Mouse (Mus musculus) kidney, adult 2 months (tissue): ENCODE results near the gene Gabarap. TPM values are rescaled to one million over a fixed set of nuclear protein-coding genes. Genes with fewer than 3 reads are reported as not detected.
"Not testable (repeated sequence)": the region's sequence is repeated elsewhere in the genome, so short reads cannot be mapped to it uniquely, and the experiment has no call there.

Experiments
- DNase-seq: peaks from one replicate; pipeline ENCODE4 v3.0.0; 2021
- H3K27ac ChIP-seq: fragments of 200-500 bp; 2 replicates; pipeline ENCODE4 v1.5.1; 2012; ENCODE audit warnings: low read depth, low read length, control low read depth, inconsistent platforms; ENCODE audit not compliant: insufficient read depth
- H3K27me3 ChIP-seq: fragments of 200-500 bp; replicated peaks from 2 replicates; pipeline ENCODE4 v1.6.1; 2012; ENCODE audit warnings: mild to moderate bottlenecking, moderate library complexity, low read length, inconsistent platforms; ENCODE audit not compliant: control insufficient read depth, insufficient read depth
- H3K36me3 ChIP-seq: fragments of 200-500 bp; 2 replicates; pipeline ENCODE4 v1.6.1; 2012; ENCODE audit warnings: mild to moderate bottlenecking, moderate library complexity, low read length, inconsistent platforms; ENCODE audit not compliant: control insufficient read depth, insufficient read depth
- H3K4me1 ChIP-seq: fragments of 200-500 bp; 2 replicates; pipeline ENCODE4 v1.6.1; 2011; ENCODE audit warnings: low read length; ENCODE audit not compliant: control insufficient read depth, insufficient read depth
- H3K4me3 ChIP-seq: fragments of 200-500 bp; 2 replicates; pipeline ENCODE4 v1.5.1; 2011; ENCODE audit warnings: mild to moderate bottlenecking, low read depth, low read length, control low read depth; ENCODE audit not compliant: insufficient read depth
- CTCF ChIP-seq: fragments of 200-500 bp; conservative IDR thresholded peaks from 2 replicates; pipeline ENCODE4 v1.5.1; 2011; ENCODE audit warnings: low read depth, mild to moderate bottlenecking, control low read depth, low read length, moderate library complexity, mixed read lengths; ENCODE audit not compliant: insufficient read depth, insufficient read length
- POLR2A ChIP-seq: fragments of 200-500 bp; IDR thresholded peaks from one replicate; pipeline ENCODE4 v1.6.1; 2011; ENCODE audit warnings: low read depth, low read length, control low read depth
- WGBS: fragments of 180-500 bp; shearing (Covaris S2); methylation state at CpG from one replicate; pipeline ENCODE4 v1.1.7; 2018; 5-methylcytosine and 5-hydroxymethylcytosine counted together
- polyA plus RNA-seq: library from polyadenylated mRNA; depleted of rRNA; stranded (reverse); fragments of >200 nt; gene quantifications from 2 replicates; pipeline ENCODE4 v1.2.3, GENCODE M21; 2012

Gabarap gene
- polyA plus RNA-seq, 1 experiment = 1,018 TPM

DNA sequence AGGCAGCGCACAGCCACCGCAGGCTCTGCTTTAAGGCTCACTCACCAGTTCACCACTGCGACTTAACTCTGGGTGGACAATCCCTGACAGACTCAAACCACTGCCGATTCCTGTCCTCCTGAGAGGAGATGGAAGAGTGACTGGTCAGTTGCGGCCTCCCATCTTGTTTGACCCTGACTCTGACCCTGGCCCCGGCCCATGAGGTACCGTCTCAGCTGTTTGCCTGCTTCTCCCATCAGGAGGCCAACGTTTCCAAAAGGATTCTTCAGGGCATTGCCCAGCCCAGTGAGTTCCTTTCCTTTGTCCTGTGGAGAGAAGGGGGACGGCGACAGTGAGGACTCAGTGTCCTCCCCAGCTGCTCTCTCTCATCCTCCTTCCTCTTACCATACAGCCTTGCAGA is 20.0 kb downstream of the Gabarap start:
- peaks cover 11% of the 10 kb centered on the region; the same call in 1 of the 2 replicates for H3K4me1 ChIP-seq
- peaks cover under 1% of the 10 kb centered on the region for H3K36me3 ChIP-seq
- no peaks in the 10 kb centered on the region for H3K27me3 ChIP-seq
- no peak overlapping the region for H3K27ac ChIP-seq
- WGBS = 82% methylated on average over 10 of the region's 10 CpGs
- no peak for TF ChIP-seq POLR2A
- no peak for TF ChIP-seq CTCF
- DNase-seq = no peak
- H3K4me3 ChIP-seq = no peak overlapping the region

DNA sequence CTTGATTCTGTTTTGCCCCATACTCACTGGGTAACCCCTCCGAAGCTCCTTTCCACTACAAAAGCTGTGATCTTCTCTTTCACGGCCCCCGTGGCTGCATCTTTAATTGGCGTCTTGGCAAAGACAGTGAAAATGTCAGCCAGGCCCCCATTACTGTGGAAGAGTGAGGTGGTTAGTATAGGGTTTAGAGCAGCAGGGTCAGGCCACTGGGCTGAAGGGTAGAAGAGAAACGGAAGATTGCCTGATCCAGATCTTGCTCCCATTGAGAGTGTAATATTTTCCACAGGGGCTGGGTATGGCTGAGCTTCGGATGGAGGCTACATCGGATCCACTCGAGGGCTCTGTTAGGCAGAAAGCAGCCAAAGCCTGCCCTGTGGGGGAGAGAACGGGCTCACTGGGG is 22.0 kb downstream of the Gabarap start:
- DNase-seq = no peak
- no peaks in the 10 kb centered on the region; the same call in none of the 2 replicates for H3K36me3 ChIP-seq
- H3K27me3 ChIP-seq = no peaks in the 10 kb centered on the region
- peaks cover 11% of the 10 kb centered on the region; the same call in 1 of the 2 replicates for H3K4me1 ChIP-seq
- no peak for TF ChIP-seq POLR2A
- no peak for TF ChIP-seq CTCF
- no peak overlapping the region for H3K27ac ChIP-seq
- H3K4me3 ChIP-seq = no peak overlapping the region
- 86% methylated on average over 9 of the region's 9 CpGs for WGBS

DNA sequence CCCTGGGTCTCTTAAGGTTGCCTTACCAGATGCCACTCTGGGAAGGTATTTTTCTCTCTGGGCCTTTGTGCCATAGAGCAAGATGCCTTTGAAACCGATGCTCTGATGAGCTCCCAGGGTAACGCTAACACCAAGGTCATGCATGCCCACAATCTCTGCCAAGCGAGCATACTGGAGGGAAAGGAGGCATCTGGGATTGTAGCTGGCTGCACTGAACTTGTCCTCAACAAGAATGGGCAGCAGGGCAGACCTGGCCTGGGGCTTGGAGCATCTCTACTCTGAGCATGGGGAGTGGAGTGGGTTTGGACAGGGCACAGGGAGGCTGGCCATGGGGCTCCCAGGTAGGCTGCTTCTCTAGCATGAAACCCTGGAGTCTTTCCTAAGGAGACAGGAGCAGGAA is 22.5 kb downstream of the Gabarap start:
- Histone ChIP-seq H3K4me3 (no peak overlapping the region), H3K4me1 (peaks cover 11% of the 10 kb centered on the region; the same call in 1 of the 2 replicates), H3K27me3 (no peaks in the 10 kb centered on the region), H3K27ac (no peak overlapping the region), H3K36me3 (no peaks in the 10 kb centered on the region; the same call in none of the 2 replicates)
- no peak for DNase-seq
- TF ChIP-seq POLR2A (no peak), CTCF (no peak)
- 86% methylated on average over 3 of the region's 3 CpGs for WGBS

DNA sequence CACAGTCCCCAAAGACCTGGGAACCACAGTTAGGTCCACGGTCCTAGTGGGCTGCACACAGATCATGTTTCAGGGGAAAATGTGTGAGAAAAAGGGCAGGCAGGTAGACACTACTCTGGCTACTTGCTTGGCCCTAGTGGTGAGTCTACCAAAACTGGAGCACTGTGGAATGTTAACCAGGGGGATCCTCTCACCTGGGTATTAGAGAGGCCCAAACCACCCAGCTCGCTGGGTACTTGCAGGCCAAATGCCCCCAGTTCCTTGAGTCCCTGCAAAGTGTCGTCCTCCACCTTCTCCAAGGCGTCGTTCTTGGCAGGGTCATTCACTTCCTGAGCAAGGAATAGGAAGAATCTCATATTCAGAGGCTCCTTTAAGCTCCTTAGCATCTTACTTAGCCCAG is 23.1 kb downstream of the Gabarap start:
- no peaks in the 10 kb centered on the region for H3K27me3 ChIP-seq
- DNase-seq = no peak
- no peak for TF ChIP-seq CTCF
- TF ChIP-seq POLR2A = no peak
- H3K4me3 ChIP-seq = no peak overlapping the region
- H3K27ac ChIP-seq = no peak overlapping the region
- 63% methylated on average over 5 of the region's 5 CpGs for WGBS
- peaks cover 11% of the 10 kb centered on the region; the same call in 1 of the 2 replicates for H3K4me1 ChIP-seq
- no peaks in the 10 kb centered on the region; the same call in none of the 2 replicates for H3K36me3 ChIP-seq

- under 1% methylated on average over 35 of the region's 35 CpGs for WGBS
These were observed 24.1 kb downstream of the Gabarap start, which contains the start of gene Acadvl for GRCm38 (mm10) chr11:70014880-70015558. Acadvl (minus strand) TSS chr11:70015411.

DNA sequence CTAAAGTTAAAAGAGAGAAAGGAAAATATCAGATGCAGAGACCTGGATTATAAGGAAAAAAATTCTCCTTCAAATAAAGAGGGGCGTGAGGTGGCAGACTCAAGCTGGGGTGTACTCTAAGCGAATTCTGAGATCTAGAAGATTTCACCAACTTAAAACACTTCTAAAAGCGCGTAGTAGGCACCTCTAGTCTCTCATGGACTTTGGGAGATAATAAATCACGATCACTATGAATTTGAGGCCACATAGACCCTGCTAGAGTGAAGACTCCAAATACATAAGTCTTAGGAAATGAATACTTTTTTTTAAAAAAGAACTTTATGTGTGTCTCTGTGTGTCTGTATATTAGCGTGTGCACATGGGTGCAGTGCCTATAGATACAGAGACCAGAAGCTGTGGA is 24.7 kb downstream of the Gabarap start:
- Histone ChIP-seq H3K4me1 (peaks cover 15% of the 10 kb centered on the region; the same call in 1 of the 2 replicates), H3K27me3 (no peaks in the 10 kb centered on the region), H3K27ac (no peak overlapping the region), H3K4me3 (no peak overlapping the region), H3K36me3 (no peaks in the 10 kb centered on the region; the same call in 1 of the 2 replicates)
- DNase-seq = no peak
- TF ChIP-seq POLR2A (no peak), CTCF (no peak)
- WGBS = 67% methylated on average over 6 of the region's 6 CpGs

More at GRCm38 (mm10) chr11:70014880-70015558, 24.1 kb downstream of the Gabarap start, which contains the start of gene Acadvl:
- H3K4me1 ChIP-seq = peaks cover 11% of the 10 kb centered on the region; the same call in 1 of the 2 replicates
- H3K36me3 ChIP-seq = no peaks in the 10 kb centered on the region; the same call in none of the 2 replicates
- peak within 1 kb of the TSS; percentile 65 for H3K27ac ChIP-seq
- peak; percentile 96 for DNase-seq
- peak within 1 kb of the TSS; percentile 73 for H3K4me3 ChIP-seq
- no peaks in the 10 kb centered on the region for H3K27me3 ChIP-seq
- TF ChIP-seq POLR2A = peak; percentile 75
- TF ChIP-seq CTCF = peak; percentile 42

- not testable (repeated sequence) for H3K27me3 ChIP-seq, DNase-seq, H3K4me3 ChIP-seq, H3K36me3 ChIP-seq, H3K27ac ChIP-seq
- peaks cover 15% of the 10 kb centered on the region; the same call in 1 of the 2 replicates for H3K4me1 ChIP-seq
- 77% methylated on average over 2 of the region's 2 CpGs for WGBS
These were observed 25.2 kb downstream of the Gabarap start for GRCm38 (mm10) chr11:70016177-70016576.
